Mouse (Mus musculus) heart, adult 18-20 months (tissue): ENCODE results near the gene Mrpl39. TPM values are rescaled to one million over a fixed set of nuclear protein-coding genes. Genes with fewer than 3 reads are reported as not detected.
A peak's percentile ranks its signal among the peaks of the same experiment; 100 is the strongest.

Experiments used
- DNase-seq, 2 experiments: peaks; one replicate each; pipeline ENCODE4 v3.0.0; 2021 to 2022; ENCODE audit warnings: mixed read lengths in 1 of 2
- long read RNA-seq, 2 experiments: library from polyadenylated mRNA; stranded (forward); transcript quantifications; one replicate each; pipeline ENCODE4 v2.0.0; 2021
- total RNA-seq, 2 experiments: library from RNA; stranded (reverse); gene quantifications; 2 replicates each; pipeline ENCODE4 v1.2.3; 2021

Gene Mrpl39
- total RNA-seq: 10 to 100 TPM; 40.3 to 42.9 TPM
- long read RNA-seq, experiment 1, transcript Mrpl39-201 (10 exons, 2,294 nt): major isoform, 63 of 108 reads
- long read RNA-seq, experiment 1, partial matches to known transcripts: 40 of 108 reads
- long read RNA-seq, experiment 1, other reads (novel, unspliced or antisense): 3 of 108 reads
- long read RNA-seq, experiment 2, transcript Mrpl39-201 (10 exons, 2,294 nt): major isoform, 42 of 89 reads
- long read RNA-seq, experiment 2, partial matches to known transcripts: 45 of 89 reads
- long read RNA-seq, experiment 2, other reads (novel, unspliced or antisense): 2 of 89 reads

DNA sequence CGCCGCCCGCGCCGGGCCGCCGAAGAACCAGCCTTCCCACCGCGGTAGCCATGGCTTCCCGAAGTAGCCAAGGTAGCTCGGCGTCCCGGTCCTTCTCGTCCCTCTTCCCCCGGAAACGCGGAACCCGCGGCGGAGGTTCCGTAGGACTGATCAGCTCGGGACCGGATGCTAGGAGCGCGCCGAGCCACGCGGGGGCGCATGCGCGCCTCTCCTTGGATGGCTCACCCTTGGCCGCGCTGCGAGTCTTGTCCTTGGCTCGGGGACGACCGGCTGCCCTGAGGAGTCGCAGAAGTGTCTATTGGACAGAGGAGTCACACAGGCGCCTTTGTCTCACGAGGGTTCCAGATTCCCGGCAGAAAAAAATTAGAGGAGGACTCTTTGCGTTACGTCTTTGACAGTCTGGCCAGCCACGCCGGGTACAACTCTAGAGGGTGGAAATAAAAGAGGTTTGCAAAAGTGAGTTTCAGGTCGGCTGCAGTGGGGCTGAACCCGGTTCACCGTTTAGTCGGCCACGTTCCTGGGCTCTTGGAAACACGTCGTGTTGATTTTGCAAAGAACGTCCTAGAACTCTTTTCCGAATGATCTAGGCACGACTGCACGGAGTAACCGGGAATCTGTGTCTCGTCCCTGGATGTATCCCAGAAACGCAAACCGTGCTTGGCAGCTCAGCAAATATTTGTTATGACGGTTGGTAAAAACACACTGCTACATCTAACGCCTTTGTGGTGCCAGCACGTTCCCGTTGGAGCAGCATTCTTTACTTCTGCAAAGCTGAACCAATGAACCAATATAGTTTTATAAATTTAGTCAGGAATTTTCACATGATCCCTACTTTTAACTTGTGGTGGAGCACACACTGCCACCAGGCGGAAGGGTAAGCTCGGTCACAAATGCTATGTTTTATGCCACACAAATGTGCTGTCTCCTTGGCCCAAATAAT is at the start of gene Mrpl39:
Gene Mrpl39 (minus strand): TSS at position 577 of the 940 bp plus-strand sequence.
- DNase-seq: peak; percentile 96 to 100

DNA sequence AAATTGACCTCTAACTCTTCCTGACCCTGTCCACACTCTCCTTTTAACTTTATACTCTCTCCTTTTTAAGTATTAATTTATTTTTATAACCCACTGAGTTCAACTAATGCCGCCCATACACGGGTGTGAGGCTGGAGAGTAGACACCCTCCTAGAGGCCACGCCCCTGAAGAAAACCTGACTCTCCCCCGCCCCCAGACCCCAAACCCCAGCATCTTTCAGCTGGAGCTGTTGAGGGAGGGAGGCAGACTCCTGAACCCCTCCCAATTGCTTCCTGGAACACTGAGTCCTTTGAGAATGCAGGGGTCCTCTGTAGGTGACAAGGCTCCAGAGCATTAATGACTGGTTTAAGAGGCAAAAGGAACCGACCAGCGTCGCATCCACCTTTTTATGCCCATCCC is 49.4 kb upstream of the Mrpl39 start:
- DNase-seq: no peak

DNA sequence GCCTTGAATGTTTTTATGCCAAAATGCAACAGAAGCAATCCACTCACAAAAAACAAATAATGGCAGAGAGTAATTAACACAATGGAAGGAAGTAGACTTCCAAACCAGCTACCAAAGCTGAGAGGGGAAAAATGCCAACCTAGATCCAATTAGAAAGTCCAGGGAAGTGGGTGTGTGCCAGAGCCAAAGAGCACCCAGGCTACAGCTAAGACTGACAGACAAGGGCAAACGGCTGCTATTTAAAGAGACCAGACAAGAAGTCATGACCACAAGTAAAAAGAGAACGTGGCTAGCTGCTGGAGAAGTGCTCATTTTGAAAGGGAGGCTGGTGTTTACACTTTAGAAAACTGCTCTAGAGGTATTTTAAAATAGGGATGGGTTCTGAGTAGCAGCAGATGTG is 47.7 kb upstream of the Mrpl39 start:
- peak; percentile 57 to 73 for DNase-seq

DNA sequence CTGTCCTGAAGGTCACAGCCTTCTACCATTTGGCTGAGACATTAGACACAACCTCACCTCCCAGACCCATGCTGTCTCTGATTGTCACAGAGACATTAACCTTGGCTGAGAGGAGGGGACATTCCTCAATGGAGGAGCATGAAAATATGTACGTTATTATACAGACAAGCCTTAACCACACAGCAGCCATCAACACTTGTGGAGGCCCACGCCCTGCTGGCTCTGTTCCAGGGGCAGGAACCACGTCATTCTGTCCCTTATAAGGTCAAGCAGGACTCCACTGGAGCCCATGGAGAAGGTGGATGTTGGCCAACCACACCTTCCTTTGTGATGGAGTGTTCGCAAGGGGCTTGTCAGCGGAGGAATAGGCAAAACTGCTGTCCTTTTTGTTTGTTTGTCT is 44.2 kb upstream of the Mrpl39 start:
- no peak for DNase-seq

DNA sequence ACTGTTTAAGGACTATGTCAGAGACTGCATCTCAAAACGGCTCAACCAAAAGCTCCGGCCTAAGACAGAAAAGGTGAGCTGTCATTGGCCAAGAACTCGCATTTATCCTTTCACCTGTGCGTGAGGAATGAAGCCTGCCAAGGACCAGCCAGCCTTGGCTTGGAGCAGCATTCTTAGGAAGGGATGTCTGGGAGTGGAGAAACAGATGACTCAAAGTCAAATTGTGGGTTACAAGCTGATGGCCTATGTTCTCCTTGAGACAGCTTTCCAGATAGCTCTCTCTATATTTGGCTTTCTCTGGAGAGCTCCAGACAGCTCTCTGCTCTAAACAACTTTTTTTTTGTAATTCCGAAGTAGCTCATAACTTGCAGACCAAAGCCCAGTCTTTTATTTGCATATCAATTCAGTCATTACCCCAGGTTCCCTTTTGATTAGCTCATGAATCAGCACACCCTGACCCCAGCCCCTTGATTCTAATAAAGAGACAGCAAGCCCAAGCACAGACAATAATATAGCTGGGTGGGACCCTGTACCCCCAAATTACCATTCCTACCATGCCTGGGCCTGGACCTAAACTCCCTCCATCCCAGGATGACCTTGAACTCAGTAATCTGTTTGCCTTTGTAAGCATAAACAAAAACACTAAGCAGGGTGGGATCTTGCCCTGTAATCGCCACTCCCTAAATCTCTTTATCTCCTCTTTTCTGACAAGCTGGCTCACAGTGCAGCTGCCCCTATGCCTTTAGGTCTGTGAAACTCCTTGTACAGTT is 43.5 kb upstream of the Mrpl39 start:
- no peak for DNase-seq

DNA sequence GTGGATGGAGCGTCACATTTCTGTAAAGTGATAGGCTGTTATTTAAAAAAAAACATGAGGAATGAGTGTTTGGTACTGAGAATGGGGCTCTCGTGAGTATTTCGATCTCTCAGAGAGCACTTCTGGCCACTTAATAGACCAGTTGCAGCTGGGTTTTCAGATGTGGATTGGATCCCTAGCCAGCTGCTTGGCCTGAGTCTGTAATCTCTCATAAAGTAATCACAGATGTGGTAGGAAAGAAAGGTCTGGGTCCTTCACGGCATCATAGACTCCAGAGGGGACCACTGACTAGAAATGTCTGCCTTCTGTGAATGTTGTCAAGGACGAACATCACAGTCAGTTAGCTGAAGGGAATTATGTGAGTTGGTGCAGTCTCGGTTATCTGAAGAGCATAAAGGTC is 42.9 kb upstream of the Mrpl39 start:
- DNase-seq: no peak

DNA sequence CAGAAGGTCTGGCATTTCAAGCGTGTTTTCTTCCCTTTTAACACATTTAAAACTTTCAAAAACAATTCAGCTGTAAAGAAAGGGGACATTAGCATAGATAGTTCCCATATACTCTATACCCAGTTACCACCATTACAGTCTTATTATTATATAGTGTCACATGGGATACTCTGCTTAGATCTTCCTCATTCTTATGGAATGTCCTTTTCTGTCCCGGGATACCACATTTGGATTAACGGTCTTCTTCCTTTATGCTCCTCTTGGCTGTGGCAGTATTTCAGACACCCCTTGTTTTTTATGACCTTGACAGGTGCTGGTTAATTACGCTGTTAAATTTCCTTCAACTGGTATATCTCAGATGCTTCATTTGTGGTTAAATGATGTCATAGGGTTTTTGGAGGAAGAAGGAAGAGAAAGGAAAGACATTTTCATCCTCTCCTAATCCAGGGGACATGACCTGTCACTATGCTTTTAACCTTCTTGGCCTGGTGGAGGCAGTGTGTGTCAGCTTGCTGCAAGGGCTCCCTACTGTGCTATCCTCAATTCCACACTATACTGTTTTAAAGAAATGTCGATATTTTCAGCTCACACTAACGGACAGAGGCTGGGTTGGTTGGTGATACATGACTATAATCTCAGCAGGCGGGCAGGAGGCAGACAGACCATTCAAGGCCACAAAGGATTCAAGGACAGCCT is 40.7 kb upstream of the Mrpl39 start:
- DNase-seq: peak in 1 of 2 experiments; percentile 51

DNA sequence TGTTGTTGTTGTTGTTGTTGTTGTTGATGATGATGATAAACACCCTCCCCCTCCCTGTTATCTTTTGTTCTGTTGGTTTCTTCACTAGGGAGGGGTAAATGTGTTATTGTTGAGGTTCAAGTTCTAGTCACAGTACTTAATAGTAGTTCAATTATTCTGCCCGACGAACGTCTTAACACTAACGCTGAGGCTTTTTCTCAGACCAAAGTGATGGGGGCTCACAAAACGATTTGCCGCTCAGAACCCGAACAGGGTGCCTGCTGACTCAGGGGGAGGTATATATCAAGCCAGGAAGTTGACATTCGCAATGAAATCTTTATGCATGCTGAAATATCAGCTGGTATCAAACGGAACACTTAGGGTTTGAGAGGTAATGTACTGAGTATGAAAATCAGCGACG is 39.8 kb upstream of the Mrpl39 start:
- DNase-seq: no peak

DNA sequence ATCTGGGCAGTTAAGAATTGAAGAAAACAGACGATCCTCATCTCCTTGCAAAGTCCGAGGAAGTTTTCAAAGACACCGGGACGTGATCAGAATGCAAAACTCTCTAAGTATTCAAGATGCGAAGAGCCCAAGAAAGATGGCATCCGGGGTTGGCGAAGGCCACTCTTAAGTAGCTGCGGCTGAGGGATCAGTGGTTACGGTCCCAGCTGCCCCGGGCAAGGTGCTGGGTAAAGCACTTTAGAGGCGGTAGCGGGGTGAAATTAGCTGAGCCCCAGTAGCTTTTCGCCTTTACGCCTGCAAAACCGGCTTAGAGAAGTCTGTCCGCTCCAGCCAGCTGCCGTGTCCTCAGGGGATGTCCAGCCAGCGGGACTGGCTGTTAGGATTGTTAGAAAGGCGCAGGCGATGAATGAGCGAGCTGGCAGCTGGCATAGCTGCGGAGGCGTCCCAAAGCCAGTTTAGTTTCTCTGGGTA is 39.3 kb upstream of the Mrpl39 start:
- DNase-seq: peak; percentile 61 to 71

DNA sequence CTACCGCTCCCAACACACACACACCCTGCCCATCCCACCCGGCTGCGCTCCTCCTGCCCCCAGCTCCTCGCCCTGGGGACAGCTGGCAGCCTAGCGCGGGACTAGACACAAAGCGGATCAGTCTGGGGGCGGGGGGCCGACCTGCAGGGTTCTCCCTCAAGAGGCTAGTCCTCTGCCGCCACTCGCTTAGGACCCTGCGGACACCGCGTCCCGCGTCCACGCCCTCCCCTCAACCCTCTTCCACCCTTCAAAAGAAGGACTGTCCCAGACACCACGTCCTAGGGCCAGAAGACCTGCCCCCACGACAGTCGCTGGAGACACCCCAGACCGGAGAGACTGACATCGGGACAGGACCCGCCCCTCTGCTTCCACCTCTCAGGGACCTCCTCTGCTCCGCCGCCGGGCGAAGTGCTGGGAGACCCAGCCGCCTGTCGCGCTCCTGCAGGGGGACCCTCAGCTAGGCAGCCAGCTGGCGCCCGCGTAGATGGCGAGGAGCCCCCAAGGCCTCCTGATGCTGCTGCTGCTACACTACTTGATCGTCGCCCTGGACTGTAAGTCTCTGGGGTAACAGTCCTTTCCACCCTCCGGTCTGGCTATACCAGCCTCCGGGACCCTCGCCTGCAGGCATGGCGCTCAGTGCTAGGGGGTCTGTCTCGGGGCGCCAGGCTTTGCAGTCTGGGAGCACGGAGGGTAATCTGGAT is 38.6 kb upstream of the Mrpl39 start, which contains the start of gene Jam2:
Gene Jam2 (plus strand): TSS at position 121 of the 701 bp plus-strand sequence.
- peak; percentile 86 to 92 for DNase-seq

DNA sequence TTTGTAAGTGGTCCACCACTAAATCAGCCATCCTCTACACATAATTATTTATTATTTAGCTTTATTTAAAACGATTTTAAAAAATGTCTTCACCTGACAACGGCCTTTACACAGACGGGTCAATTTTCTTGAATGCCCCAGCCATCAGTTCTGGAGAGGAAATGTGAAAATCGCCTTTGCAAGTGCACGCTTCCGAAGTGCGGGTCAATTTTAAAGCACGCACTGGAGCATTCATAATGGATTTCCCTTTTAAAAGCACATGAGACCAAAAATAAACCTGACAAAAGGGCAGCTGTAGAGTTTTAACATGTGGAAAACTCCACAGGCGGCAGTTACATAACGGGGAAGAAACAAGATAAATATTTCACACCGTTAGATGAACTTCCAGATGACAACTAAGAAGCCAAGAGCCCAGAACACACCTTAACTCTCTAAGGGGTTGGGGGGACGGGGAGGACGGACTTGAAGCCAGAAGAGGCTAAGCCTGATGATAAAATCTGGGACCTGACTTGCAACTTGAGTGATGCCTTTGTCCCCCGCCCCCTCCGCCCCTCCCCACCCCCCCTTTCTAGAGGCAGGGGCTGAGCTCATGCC is 37.8 kb upstream of the Mrpl39 start:
- DNase-seq: peak; percentile 37 to 53

DNA sequence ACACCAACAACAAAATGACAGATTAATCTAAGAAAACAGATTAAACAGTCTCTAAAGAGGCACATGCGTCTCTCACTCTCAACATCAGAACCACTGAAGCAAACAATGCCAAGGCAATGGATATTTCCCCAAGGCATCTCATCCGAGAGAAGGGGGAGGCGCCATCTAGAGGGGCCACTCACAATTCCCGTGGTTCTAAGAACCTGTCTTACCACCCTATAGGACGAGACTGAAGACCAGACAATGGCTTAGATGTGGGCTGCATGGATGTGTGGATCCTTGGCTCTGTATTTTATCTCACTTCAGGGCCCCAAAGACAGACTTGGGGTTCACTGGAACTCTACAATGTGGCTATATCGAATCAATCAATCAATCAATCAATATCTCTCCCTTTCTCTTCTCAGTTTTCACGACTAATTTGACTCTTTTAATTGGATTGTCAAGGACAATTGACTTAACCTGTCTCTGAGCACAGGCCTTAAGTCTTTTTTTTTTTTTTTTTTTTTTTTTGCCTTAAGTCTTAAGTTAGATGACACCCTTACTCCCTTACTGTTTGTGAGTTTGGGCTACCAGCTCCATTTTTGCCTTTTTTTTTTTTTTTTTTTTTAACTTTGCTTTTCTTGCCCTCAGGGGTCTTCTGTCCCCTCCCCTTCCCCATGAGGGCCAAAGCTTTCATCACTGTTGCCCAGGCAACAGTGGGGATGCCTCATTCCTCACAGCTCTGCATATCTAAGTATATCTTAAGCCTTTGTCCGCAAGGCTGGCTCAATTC is 37.1 kb upstream of the Mrpl39 start:
- no peak for DNase-seq

DNA sequence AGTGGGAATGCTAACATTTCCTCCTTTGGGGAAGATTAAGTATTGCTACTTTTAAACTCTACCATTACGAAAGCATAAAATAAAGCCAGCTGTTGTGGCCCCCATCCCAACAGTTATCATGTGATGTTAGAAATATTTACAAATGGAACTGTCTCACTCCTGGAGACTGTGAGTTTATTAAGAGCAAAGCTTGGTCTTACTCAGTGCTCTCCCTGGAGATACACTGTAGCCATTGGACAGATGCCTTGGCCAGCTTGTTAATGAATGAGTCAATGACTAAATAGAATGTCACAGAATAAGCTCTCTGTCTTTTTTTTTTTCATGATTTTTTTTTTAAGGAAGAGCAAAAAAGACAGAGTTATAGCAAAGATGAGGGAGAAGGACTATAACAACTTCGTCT is 35.9 kb upstream of the Mrpl39 start:
- peak; percentile 66 to 82 for DNase-seq

DNA sequence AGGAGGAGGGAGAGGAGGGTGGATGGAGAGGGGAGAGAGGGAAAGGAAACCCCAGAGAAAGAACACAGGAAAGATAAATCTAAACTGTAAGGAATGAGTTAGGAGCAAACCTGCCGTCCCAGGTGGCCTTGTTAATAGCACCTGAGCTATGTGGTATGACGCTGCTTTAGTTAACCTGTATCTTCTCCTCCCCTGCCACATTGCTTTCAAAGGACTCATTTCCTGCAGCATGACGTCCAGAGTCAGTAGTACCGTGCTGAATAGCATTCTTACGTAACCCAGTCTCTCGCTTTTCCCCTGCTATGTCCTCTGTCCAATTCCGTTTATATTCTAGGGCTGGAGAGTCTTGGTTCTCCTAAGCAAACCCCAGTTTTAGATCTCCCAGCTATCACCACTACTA is 35.3 kb upstream of the Mrpl39 start:
- no peak for DNase-seq

DNA sequence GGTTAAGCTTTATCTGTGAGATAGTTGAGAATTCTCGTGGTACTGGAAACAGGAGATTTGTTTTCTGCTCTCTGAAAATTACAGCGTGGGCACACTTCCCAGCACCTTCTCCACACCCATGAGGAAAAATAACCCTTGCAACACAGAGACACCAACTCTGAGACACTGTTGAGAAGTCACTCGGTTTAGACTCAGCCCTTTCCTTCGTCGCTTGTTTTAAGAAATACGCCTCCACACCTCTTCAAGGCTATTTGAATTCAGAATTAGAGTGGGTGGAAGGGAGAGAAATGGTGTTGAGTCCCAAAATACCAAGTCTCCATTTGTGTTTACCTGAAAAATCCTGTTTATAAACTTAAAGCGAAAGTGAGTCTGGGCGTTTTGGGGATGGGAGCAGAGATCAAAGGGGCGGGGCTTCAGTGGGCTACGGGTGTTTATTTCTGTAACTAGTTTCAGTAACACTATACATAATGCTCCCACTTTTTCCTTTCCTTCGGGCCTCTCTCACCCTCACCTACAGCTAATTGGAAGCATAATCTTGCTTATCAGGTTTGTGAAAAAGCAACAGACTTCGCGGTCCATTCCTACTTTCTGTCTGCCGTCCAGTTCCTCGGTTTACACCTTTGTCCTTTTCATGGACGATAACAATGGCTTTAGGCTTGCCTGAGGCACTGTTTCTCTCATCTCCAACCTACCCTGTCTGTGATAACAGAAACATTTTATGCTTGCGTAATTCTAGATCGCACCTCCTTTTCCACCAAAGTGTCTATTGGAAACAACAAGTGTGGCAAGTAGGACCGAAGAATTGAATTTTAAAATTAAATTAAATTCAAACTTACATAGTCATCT is 34.3 kb upstream of the Mrpl39 start:
- no peak for DNase-seq

DNA sequence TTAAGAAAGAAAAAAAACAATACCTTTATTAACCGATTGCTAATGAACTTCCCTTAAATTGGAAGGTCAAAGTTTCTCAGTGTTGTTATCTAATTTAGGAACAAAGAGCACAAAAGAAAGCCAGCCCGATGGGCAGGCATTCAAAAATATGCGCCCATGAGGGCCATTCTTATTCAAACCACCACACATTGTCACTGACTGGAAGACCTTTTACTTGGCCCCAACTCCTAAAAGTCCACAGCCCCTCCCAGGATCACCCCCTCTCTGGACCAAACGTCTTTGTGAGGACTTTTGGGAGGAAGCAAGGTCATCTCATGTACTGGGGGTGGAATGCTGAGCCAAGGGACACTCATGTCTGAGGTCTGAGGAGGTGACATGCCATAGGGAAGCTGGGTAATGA is 33.6 kb upstream of the Mrpl39 start:
- DNase-seq: no peak

DNA sequence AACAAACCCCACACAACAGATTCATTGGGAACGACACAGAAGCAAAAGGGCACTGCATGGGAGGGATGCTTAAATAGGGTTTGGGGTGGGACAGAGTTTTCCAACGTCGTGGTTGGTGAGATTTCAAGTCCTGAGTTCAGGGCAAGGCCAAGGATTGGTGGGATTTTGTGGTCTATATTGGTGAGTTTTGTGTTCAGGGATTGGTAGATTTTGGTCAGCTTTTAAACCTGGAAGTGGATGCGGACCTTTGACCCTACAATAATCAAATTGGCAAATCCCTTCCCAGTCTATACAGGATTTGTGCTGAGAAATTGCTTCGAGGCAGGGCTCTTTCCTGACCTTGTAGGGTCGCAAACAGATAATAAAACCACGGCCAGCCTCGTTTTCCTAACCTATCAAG is 32.4 kb upstream of the Mrpl39 start:
- DNase-seq: no peak

DNA sequence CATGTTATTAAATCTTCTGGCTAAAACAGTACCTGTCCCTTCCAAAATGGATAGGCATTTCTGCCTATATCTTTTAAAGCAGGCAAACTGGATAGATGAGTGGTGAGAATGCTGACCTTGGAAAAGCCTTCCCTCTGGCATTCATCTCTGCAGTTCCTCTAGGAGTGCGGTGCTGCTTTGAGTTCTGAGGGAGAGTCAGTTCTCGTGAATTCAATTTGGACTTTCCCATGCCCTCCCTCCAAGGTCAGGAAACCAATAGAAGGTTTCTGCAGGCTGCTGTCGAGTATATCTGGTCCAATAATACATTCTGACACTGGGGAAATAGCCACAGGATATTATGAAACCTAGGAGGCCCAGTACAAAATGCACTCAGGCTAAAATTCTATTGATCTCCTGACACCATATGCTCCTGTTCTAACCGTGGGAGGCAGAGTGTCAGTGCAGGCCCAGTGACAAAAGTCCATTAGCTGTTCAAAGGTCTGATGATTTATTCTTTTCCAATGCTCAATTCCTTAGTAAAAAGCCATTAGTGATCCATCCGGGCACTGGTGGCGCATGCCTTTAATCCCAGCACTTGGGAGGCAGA is 10.3 kb upstream of the Mrpl39 start:
- peak; percentile 10 to 15 for DNase-seq
